Mouse (Mus musculus) G1E (cell line): ENCODE measurements around the gene Asb3. TPM values are rescaled to one million over a fixed set of nuclear protein-coding genes. Genes with fewer than 3 reads are reported as not detected.
A peak's percentile ranks its signal among the peaks of the same experiment; 100 is the strongest.

Source experiments
- ATAC-seq: 2 replicates; pipeline ENCODE4 v1.8.0; 2016; ENCODE audit warnings: mild to moderate bottlenecking; ENCODE audit not compliant: insufficient number of reproducible peaks, poor library complexity, low FRiP score, severe bottlenecking; ENCODE audit errors: extremely low read depth
- DNase-seq: peaks from one replicate; pipeline ENCODE4 v3.0.0; 2012; ENCODE audit warnings: low spot score
- H3K27me3 ChIP-seq: 2 replicates; pipeline ENCODE4 v1.6.1; 2012; ENCODE audit warnings: mild to moderate bottlenecking, low read length, inconsistent platforms; ENCODE audit not compliant: insufficient read depth
- H3K36me3 ChIP-seq: replicated peaks from 2 replicates; pipeline ENCODE3; 2012; ENCODE audit warnings: mild to moderate bottlenecking, inconsistent platforms
- H3K4me1 ChIP-seq: 2 replicates; pipeline ENCODE4 v1.6.1; 2012; ENCODE audit warnings: low read depth, low read length, inconsistent platforms, mixed read lengths; ENCODE audit not compliant: insufficient read depth
- H3K4me3 ChIP-seq: 2 replicates; pipeline ENCODE4 v1.5.1; 2012; ENCODE audit warnings: low read depth, mild to moderate bottlenecking, inconsistent platforms, low read length, moderate library complexity, mixed read lengths
- H3K9me3 ChIP-seq: replicated peaks from 2 replicates; pipeline ENCODE4 v1.6.1; 2012; ENCODE audit warnings: inconsistent platforms
- CTCF ChIP-seq: IDR thresholded peaks from 2 replicates; pipeline ENCODE4 v1.5.1; 2012; ENCODE audit warnings: low read depth, low read length, inconsistent platforms, mixed read lengths
- GATA1 ChIP-seq: IDR thresholded peaks from 2 replicates; pipeline ENCODE4 v1.6.1; 2012; ENCODE audit warnings: borderline replicate concordance, low read length, inconsistent platforms, mixed read lengths
- GATA2 ChIP-seq: IDR thresholded peaks from 2 replicates; pipeline ENCODE4 v1.6.1; 2012; ENCODE audit warnings: low read depth, low read length, inconsistent platforms, borderline replicate concordance
- POLR2AphosphoS5 ChIP-seq: IDR thresholded peaks from 2 replicates; pipeline ENCODE4 v1.6.1; 2012; ENCODE audit warnings: low read depth, low read length, inconsistent platforms; ENCODE audit not compliant: insufficient replicate concordance
- TAL1 ChIP-seq: conservative IDR thresholded peaks from 2 replicates; pipeline ENCODE4 v1.6.1; 2012; ENCODE audit warnings: low read depth, low read length, inconsistent platforms, mixed read lengths
- polyA plus RNA-seq: library from polyadenylated mRNA; stranded (reverse); fragments of >175 nt; gene quantifications from 2 replicates; pipeline ENCODE4 v1.2.3, GENCODE M21; 2012
- total RNA-seq, 2 experiments: library from RNA; stranded (forward) in 1 of 2; stranded (reverse) in 1 of 2; fragments of 200-1000 nt in 1 of 2; fragments of >200 nt in 1 of 2; fragmentation: Nextera tagmentation in 1 of 2; gene quantifications; 2 replicates each; pipeline ENCODE4 v1.2.3; 2014 to 2017

Asb3 gene
- total and polyA plus RNA-seq, 3 experiments, result 1.5 to 26.4 (median 16.1) TPM

GRCm38 (mm10) chr11:30899312-30899711, 14.1 kb downstream of the Asb3 start:
- no peak overlapping the region for H3K4me3 ChIP-seq
- no peaks in the 10 kb centered on the region for H3K9me3 ChIP-seq
- no peaks in the 10 kb centered on the region for H3K4me1 ChIP-seq
- no peaks in the 10 kb centered on the region for H3K36me3 ChIP-seq
- DNase-seq, result no peak
- TF ChIP-seq CTCF, result no peak
- no peak for TF ChIP-seq GATA1
- no peak for TF ChIP-seq POLR2AphosphoS5
- no peak for TF ChIP-seq TAL1
- TF ChIP-seq GATA2, result no peak
- no peak for ATAC-seq
- no peaks in the 10 kb centered on the region for H3K27me3 ChIP-seq

GRCm38 (mm10) chr11:30912311-30912710, 27.1 kb downstream of the Asb3 start:
- Histone ChIP-seq H3K36me3 (no peaks in the 10 kb centered on the region), H3K4me3 (no peak overlapping the region), H3K4me1 (no peaks in the 10 kb centered on the region), H3K9me3 (no peaks in the 10 kb centered on the region), H3K27me3 (no peaks in the 10 kb centered on the region)
- DNase-seq (no peak), ATAC-seq (no peak)
- no peak for TF ChIP-seq CTCF
- no peak for TF ChIP-seq GATA2
- no peak for TF ChIP-seq TAL1
- no peak for TF ChIP-seq GATA1
- no peak for TF ChIP-seq POLR2AphosphoS5

- H3K4me1 ChIP-seq, result no peaks in the 10 kb centered on the region
- DNase-seq (no peak), ATAC-seq (no peak)
- TF ChIP-seq POLR2AphosphoS5 (no peak), CTCF (no peak), TAL1 (no peak), GATA1 (no peak), GATA2 (no peak)
- no peaks in the 10 kb centered on the region for H3K9me3 ChIP-seq
- no peaks in the 10 kb centered on the region for H3K27me3 ChIP-seq
- peaks cover 15% of the 10 kb centered on the region for H3K36me3 ChIP-seq
- H3K4me3 ChIP-seq, result no peak overlapping the region
Measured at GRCm38 (mm10) chr11:30920641-30921040, 35.4 kb downstream of the Asb3 start.

GRCm38 (mm10) chr11:30923283-30923682, 38.1 kb downstream of the Asb3 start:
- peaks cover 32% of the 10 kb centered on the region for H3K36me3 ChIP-seq
- H3K4me1 ChIP-seq, result peaks cover 3% of the 10 kb centered on the region; the same call in 1 of the 2 replicates
- no peak overlapping the region for H3K4me3 ChIP-seq
- no peaks in the 10 kb centered on the region for H3K9me3 ChIP-seq
- TF ChIP-seq GATA1, result no peak
- no peak for TF ChIP-seq TAL1
- TF ChIP-seq POLR2AphosphoS5, result no peak
- TF ChIP-seq CTCF, result no peak
- no peak for TF ChIP-seq GATA2
- H3K27me3 ChIP-seq, result no peaks in the 10 kb centered on the region
- ATAC-seq (no peak), DNase-seq (no peak)

GRCm38 (mm10) chr11:30928079-30928478, 42.9 kb downstream of the Asb3 start:
- DNase-seq (no peak), ATAC-seq (peak; percentile 22; the same call in 1 of the 2 replicates)
- H3K4me3 ChIP-seq, result no peak overlapping the region
- peaks cover 4% of the 10 kb centered on the region; the same call in 1 of the 2 replicates for H3K4me1 ChIP-seq
- TF ChIP-seq GATA1, result no peak
- TF ChIP-seq CTCF, result no peak
- no peak for TF ChIP-seq POLR2AphosphoS5
- TF ChIP-seq GATA2, result no peak
- no peak for TF ChIP-seq TAL1
- H3K9me3 ChIP-seq, result no peaks in the 10 kb centered on the region
- H3K36me3 ChIP-seq, result peaks cover 48% of the 10 kb centered on the region
- no peaks in the 10 kb centered on the region for H3K27me3 ChIP-seq

GRCm38 (mm10) chr11:30928498-30928897, 43.3 kb downstream of the Asb3 start:
- DNase-seq, result no peak
- no peak for ATAC-seq
- TF ChIP-seq GATA2 (no peak), TAL1 (no peak), POLR2AphosphoS5 (no peak), CTCF (no peak), GATA1 (no peak)
- Histone ChIP-seq H3K4me3 (no peak overlapping the region), H3K27me3 (no peaks in the 10 kb centered on the region), H3K36me3 (peaks cover 45% of the 10 kb centered on the region), H3K9me3 (no peaks in the 10 kb centered on the region), H3K4me1 (peaks cover 4% of the 10 kb centered on the region; the same call in 1 of the 2 replicates)

GRCm38 (mm10) chr11:30943522-30943921, 58.3 kb downstream of the Asb3 start:
- no peak for DNase-seq
- no peak for ATAC-seq
- no peaks in the 10 kb centered on the region for H3K9me3 ChIP-seq
- H3K27me3 ChIP-seq, result no peaks in the 10 kb centered on the region
- H3K4me1 ChIP-seq, result no peaks in the 10 kb centered on the region
- H3K4me3 ChIP-seq, result no peak overlapping the region
- TF ChIP-seq GATA1, result no peak
- no peak for TF ChIP-seq POLR2AphosphoS5
- no peak for TF ChIP-seq CTCF
- TF ChIP-seq GATA2, result no peak
- no peak for TF ChIP-seq TAL1
- peaks cover 67% of the 10 kb centered on the region for H3K36me3 ChIP-seq
